In the genomic region with DNA sequence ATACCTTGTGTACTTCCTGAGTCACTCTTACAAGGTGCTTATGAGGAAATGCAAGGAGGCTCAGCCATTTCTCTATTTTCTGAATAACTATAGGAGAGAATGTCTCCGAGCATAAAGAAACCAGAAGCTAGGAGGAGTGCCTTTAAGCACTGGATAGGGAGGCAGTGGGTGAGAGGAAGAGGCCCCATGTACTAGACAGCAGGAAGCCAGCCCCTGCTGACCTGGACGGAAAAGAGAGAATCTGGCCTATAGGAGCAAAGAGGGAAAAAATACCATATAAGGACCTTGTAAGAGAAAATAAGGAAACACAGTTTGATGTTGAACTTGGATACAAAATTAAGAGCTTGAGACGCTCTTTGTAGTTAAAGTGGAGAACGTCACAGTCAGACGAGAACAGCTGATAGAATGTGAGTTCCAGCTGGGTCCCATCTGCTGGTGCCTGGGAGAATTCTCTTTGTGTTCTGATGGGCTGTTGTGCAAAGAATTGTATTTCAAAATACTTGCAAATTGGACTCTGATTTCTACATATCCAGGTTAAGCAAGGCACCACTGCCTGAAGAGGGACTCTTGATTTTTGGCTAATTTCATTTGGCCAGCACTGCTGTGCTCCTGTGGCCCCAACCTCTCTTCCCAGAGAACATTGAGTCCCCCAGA, we compare ENCODE assay signal across 12 mouse cellular contexts.
A peak's percentile ranks its signal among the peaks of the same experiment; 100 is the strongest.
DNase-seq lines count a peak whose midpoint lies in the region; ATAC-seq lines count a peak whose summit lies in the region.
"Had no signal": no experiment of that assay in that cellular context is flagged by ENCODE, and none has a peak within 500 bp of the region (broad histone marks: within the 10 kb centered on the region; RNA-seq: fewer than 3 reads in every experiment).

No protein-coding gene starts in this region.

- H3K9ac ChIP-seq in heart, embryonic 11.5 days (ENCODE audit: low read depth, low read length): no peak overlapping the region
- H3K9ac ChIP-seq: embryonic facial prominence, embryonic 15.5 days; heart, embryonic 15.5 days had no signal

- no peak overlapping the region for H3K27ac ChIP-seq in heart, embryonic 11.5 days (ENCODE audit: low read depth, low read length)
- H3K27ac ChIP-seq: embryonic facial prominence, embryonic 15.5 days; heart, embryonic 15.5 days had no signal

- H3K27me3 ChIP-seq in heart, embryonic 11.5 days (ENCODE audit: control insufficient read depth, insufficient read depth, low read length): no peaks in the 10 kb centered on the region
- H3K27me3 ChIP-seq: embryonic facial prominence, embryonic 15.5 days; heart, embryonic 15.5 days had no signal

- no peaks in the 10 kb centered on the region for H3K36me3 ChIP-seq in heart, embryonic 11.5 days (ENCODE audit: control insufficient read depth, insufficient read depth, low read length)
- H3K36me3 ChIP-seq: embryonic facial prominence, embryonic 15.5 days; heart, embryonic 15.5 days had no signal

- no peak for ATAC-seq in heart, embryonic 11.5 days (replicated peaks; ENCODE audit: insufficient number of reproducible peaks, low FRiP score, low TSS enrichment)
- ATAC-seq: CD4-positive, CD25-positive, alpha-beta regulatory T cell, adult 4 months had no signal

- H3K9me3 ChIP-seq in heart, embryonic 11.5 days (replicated peaks; ENCODE audit: control insufficient read depth, low read length): no peaks in the 10 kb centered on the region
- H3K9me3 ChIP-seq: embryonic facial prominence, embryonic 15.5 days; heart, embryonic 15.5 days had no signal

- WGBS in heart, embryonic 11.5 days (ENCODE audit: insufficient replicate concordance): 58% methylated on average over 5 of the region's 5 CpGs

- no peaks in the 10 kb centered on the region for H3K4me1 ChIP-seq in heart, embryonic 11.5 days (ENCODE audit: control insufficient read depth, insufficient read depth, low read length)
- H3K4me1 ChIP-seq: embryonic facial prominence, embryonic 15.5 days; heart, embryonic 15.5 days had no signal

- H3K4me2 ChIP-seq in heart, embryonic 11.5 days: no peak overlapping the region
- H3K4me2 ChIP-seq: embryonic facial prominence, embryonic 15.5 days; heart, embryonic 15.5 days had no signal

- H3K4me3 ChIP-seq in heart, embryonic 11.5 days (ENCODE audit: low read depth, low read length): no peak overlapping the region
- H3K4me3 ChIP-seq: embryonic facial prominence, embryonic 15.5 days; heart, embryonic 15.5 days had no signal

- DNase-seq in heart, adult 18-20 months: peak; percentile 64 to 72
- peak; percentile 8 for DNase-seq in testis, postnatal 14 days (ENCODE audit: low spot score)
- no peak for DNase-seq in testis, postnatal 10 days (ENCODE audit: low spot score)
- peak; percentile 77 for DNase-seq in layer of hippocampus, adult 9-11 months
- DNase-seq in thymus, postnatal 10 days (ENCODE audit: low spot score in 2 of 2): no peak
- no peak for DNase-seq in yolk sac, embryonic 10.5 days (ENCODE audit: low spot score)
- no peak for DNase-seq in adrenal gland, postnatal 4 days (ENCODE audit: low spot score in 2 of 2)
- DNase-seq: cerebellum, adult 11-12 months had no signal

Comparison
In these comparisons a context has a peak if more than half of its experiments do, and no peak if none do; other contexts are left out.
1. DNase-seq: peak in heart, adult 18-20 months (2 of 2), testis, postnatal 14 days (single experiment) and layer of hippocampus, adult 9-11 months (single experiment); none in testis, postnatal 10 days (single experiment), thymus, postnatal 10 days (0 of 2), yolk sac, embryonic 10.5 days (single experiment) and adrenal gland, postnatal 4 days (0 of 2).